Mouse (Mus musculus) activated CD4-positive, CD25-positive, alpha-beta regulatory T cell, adult 9 weeks (primary cell): ENCODE results near the gene Crim1. TPM values are rescaled to one million over a fixed set of nuclear protein-coding genes. Genes with fewer than 3 reads are reported as not detected.

Source experiments
- polyA plus RNA-seq: library from polyadenylated mRNA; unstranded; fragments of 100-300 nt; shearing (Covaris generic); gene quantifications from one replicate; pipeline ENCODE4 v1.2.1, GENCODE M21; 2017

Gene Crim1
- polyA plus RNA-seq = 3.1 TPM

GRCm38 (mm10) chr17:78199626-78200560, at the start of gene Crim1:
Crim1 (plus strand) TSS chr17:78200248.

GRCm38 (mm10) chr17:78417381-78418281, 217.6 kb downstream of the Crim1 start, which contains the start of gene Fez2:
Fez2 (minus strand) TSS chr17:78418152.

Other genes with a start within 250 kb of the Crim1 start
- gene Fez2, start 217.9 kb downstream of the Crim1 start, polyA plus RNA-seq = 20.5 TPM